Mouse (Mus musculus) lung, postnatal 0 days (tissue): ENCODE measurements around the gene Arhgap8.

Source experiments
- CTCF ChIP-seq: IDR thresholded peaks from 2 replicates; pipeline ENCODE4 v1.5.1; 2016; ENCODE audit warnings: antibody characterized with exemption, mild to moderate bottlenecking
- EP300 ChIP-seq: IDR thresholded peaks from 2 replicates; pipeline ENCODE4 v1.6.1; 2016; ENCODE audit warnings: antibody characterized with exemption, mild to moderate bottlenecking, control low read depth

DNA sequence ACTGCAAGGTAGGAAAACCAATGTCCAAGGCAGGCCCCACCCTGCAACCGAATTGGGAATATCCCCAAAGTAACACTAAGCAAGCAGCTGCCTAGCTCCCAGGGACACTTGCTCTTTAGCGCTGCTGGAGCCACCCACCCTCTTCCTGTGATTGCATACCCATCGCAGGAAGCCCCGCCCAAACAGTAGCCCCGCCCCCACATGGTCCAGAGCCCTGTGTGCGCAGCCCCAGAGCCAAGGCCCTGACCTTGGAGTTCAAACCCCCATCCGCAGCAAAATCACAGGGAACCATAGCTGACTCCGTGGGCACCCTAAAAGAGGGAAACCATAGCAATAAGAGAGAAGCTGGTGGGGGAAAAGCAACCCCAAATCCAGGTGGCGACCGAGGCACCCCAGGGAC, 46.8 kb downstream of the Arhgap8 start:
- TF ChIP-seq CTCF, result no peak
- TF ChIP-seq EP300, result no peak
